Mouse (Mus musculus): ENCODE measurements at regions not wholly inside any gene's neighbourhood (a gene's known extent, or its start where the extent isn't known, plus 50 kb on each side); places are given as distances from the start of the nearest gene placed in this dataset.
A peak's percentile ranks its signal among the peaks of the same experiment; 100 is the strongest.

- Histone ChIP-seq H3K4me1 (ENCODE audit: control insufficient read depth, insufficient read depth, low read depth, low read length) (no peaks in the 10 kb centered on the region), H3K9me3 (ENCODE audit: control insufficient read depth, low read length) (no peaks in the 10 kb centered on the region), H3K27ac (ENCODE audit: low read depth, low read length) (no peak overlapping the region), H3K36me3 (ENCODE audit: control insufficient read depth, insufficient read depth, low read length) (no peaks in the 10 kb centered on the region), H3K27me3 (replicated peaks; ENCODE audit: control insufficient read depth, insufficient read depth, low read length) (no peaks in the 10 kb centered on the region), H3K4me2 (ENCODE audit: low read length) (no peak overlapping the region), H3K9ac (ENCODE audit: low read depth, low read length) (no peak overlapping the region), H3K4me3 (ENCODE audit: low read length) (no peak overlapping the region)
- WGBS, result 54% methylated on average over 2 of the region's 2 CpGs
- no peak for ATAC-seq
These were observed 340.9 kb upstream of the Cntn3 start for GRCm38 (mm10) chr6:102913776-102914175.

GRCm38 (mm10) chr6:102903960-102904359 is 331.1 kb upstream of the Cntn3 start:
- 55% methylated on average over 5 of the region's 5 CpGs for WGBS
- no peaks in the 10 kb centered on the region for H3K27me3 ChIP-seq (replicated peaks; ENCODE audit: control insufficient read depth, insufficient read depth, low read length)
- H3K4me1 ChIP-seq (ENCODE audit: control insufficient read depth, insufficient read depth, low read depth, low read length), result no peaks in the 10 kb centered on the region
- H3K4me2 ChIP-seq (ENCODE audit: low read length), result no peak overlapping the region
- H3K9ac ChIP-seq (ENCODE audit: low read depth, low read length), result no peak overlapping the region
- H3K9me3 ChIP-seq (ENCODE audit: control insufficient read depth, low read length), result no peaks in the 10 kb centered on the region
- H3K27ac ChIP-seq (ENCODE audit: low read depth, low read length), result no peak overlapping the region
- no peak overlapping the region for H3K4me3 ChIP-seq (ENCODE audit: low read length)
- no peak for ATAC-seq
- H3K36me3 ChIP-seq (ENCODE audit: control insufficient read depth, insufficient read depth, low read length), result no peaks in the 10 kb centered on the region

DNA sequence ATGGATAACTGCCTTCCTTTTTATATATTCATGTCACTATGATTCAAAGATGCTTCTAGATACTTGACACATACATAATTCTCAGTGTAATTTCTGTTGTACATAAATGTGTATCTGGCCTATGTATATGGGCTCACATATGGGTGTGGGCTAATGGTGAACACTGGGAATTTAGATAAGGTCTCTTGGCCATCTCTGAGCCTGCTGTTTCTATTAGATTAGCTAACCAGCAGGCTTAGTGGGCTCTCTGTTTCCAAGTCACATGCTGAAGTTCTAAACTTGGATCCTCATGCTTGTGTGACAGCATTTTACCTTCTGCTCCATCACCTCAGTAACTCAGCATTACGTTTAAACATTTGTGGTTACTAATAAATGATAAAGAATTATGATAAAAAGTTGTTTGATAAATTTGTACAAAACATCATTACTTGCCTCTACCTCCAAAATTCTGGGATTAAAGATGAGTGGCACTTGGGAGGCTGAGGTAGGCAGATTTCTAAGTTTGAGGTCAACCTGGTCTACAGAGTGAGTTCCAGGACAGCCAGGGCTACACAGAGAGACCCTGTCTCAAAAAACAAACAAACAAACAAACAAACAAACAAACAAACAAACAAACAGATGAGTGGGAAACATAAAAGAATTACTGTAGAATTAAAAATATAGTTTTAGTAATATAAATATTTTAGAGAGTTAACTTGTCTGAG is 327.7 kb upstream of the Cntn3 start:
- Histone ChIP-seq H3K4me1 (ENCODE audit: control insufficient read depth, insufficient read depth, low read depth, low read length) (no peaks in the 10 kb centered on the region), H3K4me2 (ENCODE audit: low read length) (no peak overlapping the region), H3K9ac (ENCODE audit: low read depth, low read length) (no peak overlapping the region), H3K36me3 (ENCODE audit: control insufficient read depth, insufficient read depth, low read length) (no peaks in the 10 kb centered on the region), H3K9me3 (ENCODE audit: control insufficient read depth, low read length) (no peaks in the 10 kb centered on the region), H3K4me3 (ENCODE audit: low read length) (no peak overlapping the region), H3K27ac (ENCODE audit: low read depth, low read length) (no peak overlapping the region), H3K27me3 (replicated peaks; ENCODE audit: control insufficient read depth, insufficient read depth, low read length) (no peaks in the 10 kb centered on the region)
- no peak for ATAC-seq
- WGBS, result 69% methylated on average over 1 of the region's 1 CpGs

DNA sequence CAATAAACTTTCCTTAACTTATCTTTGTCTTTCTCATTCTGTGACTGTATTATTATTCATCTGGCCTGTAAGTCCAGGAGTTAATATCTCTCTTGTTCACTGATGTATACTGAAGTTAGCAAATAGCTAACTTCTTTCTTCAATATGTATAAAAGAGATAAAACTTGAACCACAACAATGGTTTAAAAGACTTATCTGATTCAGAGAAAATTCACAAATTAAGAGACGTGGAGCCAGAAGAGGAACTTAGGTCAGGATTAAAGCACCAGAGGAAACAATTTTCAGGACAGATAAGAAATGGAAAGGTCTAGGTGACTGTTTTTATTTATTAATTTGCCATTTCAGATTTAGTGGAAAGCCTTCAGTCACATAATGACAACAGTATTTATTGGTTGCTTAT is 295.5 kb upstream of the Cntn3 start:
- Histone ChIP-seq H3K4me1 (ENCODE audit: control insufficient read depth, insufficient read depth, low read depth, low read length) (no peaks in the 10 kb centered on the region), H3K9ac (ENCODE audit: low read depth, low read length) (no peak overlapping the region), H3K36me3 (ENCODE audit: control insufficient read depth, insufficient read depth, low read length) (no peaks in the 10 kb centered on the region), H3K4me3 (ENCODE audit: low read length) (no peak overlapping the region), H3K4me2 (ENCODE audit: low read length) (no peak overlapping the region), H3K9me3 (ENCODE audit: control insufficient read depth, low read length) (no peaks in the 10 kb centered on the region), H3K27me3 (replicated peaks; ENCODE audit: control insufficient read depth, insufficient read depth, low read length) (no peaks in the 10 kb centered on the region), H3K27ac (ENCODE audit: low read depth, low read length) (no peak overlapping the region)
- 87% methylated on average over 1 of the region's 1 CpGs for WGBS
- ATAC-seq, result no peak

- no peak for ATAC-seq
- H3K27ac ChIP-seq (ENCODE audit: low read depth, low read length), result no peak overlapping the region
- no peak overlapping the region for H3K4me2 ChIP-seq (ENCODE audit: low read length)
- H3K9me3 ChIP-seq (ENCODE audit: control insufficient read depth, low read length), result no peaks in the 10 kb centered on the region
- H3K4me1 ChIP-seq (ENCODE audit: control insufficient read depth, insufficient read depth, low read depth, low read length), result no peaks in the 10 kb centered on the region
- H3K27me3 ChIP-seq (replicated peaks; ENCODE audit: control insufficient read depth, insufficient read depth, low read length), result no peaks in the 10 kb centered on the region
- no peak overlapping the region for H3K4me3 ChIP-seq (ENCODE audit: low read length)
- H3K9ac ChIP-seq (ENCODE audit: low read depth, low read length), result no peak overlapping the region
- 28% methylated on average over 1 of the region's 1 CpGs for WGBS
- no peaks in the 10 kb centered on the region for H3K36me3 ChIP-seq (ENCODE audit: control insufficient read depth, insufficient read depth, low read length)
These were observed 271.6 kb upstream of the Cntn3 start for GRCm38 (mm10) chr6:102844507-102844906.

DNA sequence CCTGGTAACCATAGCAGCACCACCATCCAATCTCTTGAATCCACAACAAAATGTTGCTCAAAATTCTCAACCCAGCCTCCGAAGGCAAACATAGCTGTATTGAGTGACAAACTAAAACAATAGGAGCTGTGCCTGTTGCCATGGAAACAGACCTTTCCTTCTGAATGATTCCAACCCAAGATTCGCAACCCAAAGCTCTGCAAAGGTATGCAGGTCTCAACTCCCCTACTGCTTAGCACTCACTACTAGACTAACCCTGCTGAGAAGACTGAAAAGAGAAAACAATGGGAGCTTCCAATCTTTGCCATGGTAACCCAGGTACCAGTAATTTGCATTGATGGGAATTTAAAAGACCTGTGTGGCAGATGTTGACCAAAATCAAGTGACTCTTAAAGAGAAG is 260.2 kb upstream of the Cntn3 start:
- no peaks in the 10 kb centered on the region for H3K27me3 ChIP-seq (replicated peaks; ENCODE audit: control insufficient read depth, insufficient read depth, low read length)
- H3K36me3 ChIP-seq (ENCODE audit: control insufficient read depth, insufficient read depth, low read length), result no peaks in the 10 kb centered on the region
- 6% methylated on average over 2 of the region's 2 CpGs for WGBS
- H3K9ac ChIP-seq (ENCODE audit: low read depth, low read length), result no peak overlapping the region
- no peak overlapping the region for H3K27ac ChIP-seq (ENCODE audit: low read depth, low read length)
- ATAC-seq, result peak; percentile 69
- no peaks in the 10 kb centered on the region for H3K9me3 ChIP-seq (ENCODE audit: control insufficient read depth, low read length)
- no peak overlapping the region for H3K4me2 ChIP-seq (ENCODE audit: low read length)
- no peak overlapping the region for H3K4me3 ChIP-seq (ENCODE audit: low read length)
- no peaks in the 10 kb centered on the region for H3K4me1 ChIP-seq (ENCODE audit: control insufficient read depth, insufficient read depth, low read depth, low read length)

Measured in hindbrain, embryonic 16.5 days (tissue).